Mouse (Mus musculus): ENCODE measurements around the gene Ptprm. TPM values are rescaled to one million over a fixed set of nuclear protein-coding genes. Genes with fewer than 3 reads are reported as not detected.

Ptprm gene
- total and polyA plus RNA-seq, 3 experiments, result not detected

DNA sequence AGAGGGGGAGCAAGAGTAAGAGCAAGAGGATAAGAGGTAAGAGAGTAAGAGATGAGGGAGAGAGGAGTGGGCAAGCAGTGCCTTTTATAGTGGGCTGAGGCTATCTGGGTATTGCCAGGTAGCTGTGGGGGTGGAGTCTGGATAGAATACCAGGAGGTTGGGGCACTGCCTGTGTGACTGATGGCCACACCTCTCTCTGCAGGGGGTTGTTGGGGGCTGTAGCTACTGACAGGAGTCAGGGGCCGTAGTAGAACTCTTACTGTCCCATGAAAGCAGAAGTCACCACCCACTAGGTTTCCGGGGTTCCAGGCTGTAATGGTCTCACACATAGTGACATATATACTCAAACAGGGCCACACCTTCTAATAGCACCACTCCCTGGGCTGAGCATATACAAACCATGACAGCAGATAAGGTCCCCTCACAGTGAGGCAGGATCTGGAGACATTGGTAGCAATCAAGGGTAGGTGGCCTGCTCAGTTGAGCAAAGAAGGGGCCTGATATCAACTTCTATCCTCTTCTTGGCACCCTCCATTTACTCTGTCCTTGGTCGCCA is 689.0 kb downstream of the Ptprm start:
- Histone ChIP-seq H3K4me1 (ENCODE audit: control insufficient read depth in 1 of 2, insufficient read depth in 2 of 2, low read length in 2 of 2) (no peaks in the 10 kb centered on the region), H3K27ac (ENCODE audit: control insufficient read depth, low read depth, low read length) (no peak overlapping the region), H3K9me3 (replicated peaks; ENCODE audit: insufficient read depth, low read length) (no peaks in the 10 kb centered on the region), H3K4me3 (ENCODE audit: control insufficient read depth in 1 of 2, insufficient read depth in 1 of 2, low read depth in 2 of 2, low read length in 2 of 2) (no peak overlapping the region), H3K9ac (ENCODE audit: control insufficient read depth, low read depth, low read length, poor library complexity, severe bottlenecking) (no peak overlapping the region), H3K79me2 (ENCODE audit: control insufficient read depth, insufficient read depth, low read length, poor library complexity) (no peaks in the 10 kb centered on the region), H3K27me3 (ENCODE audit: control insufficient read depth in 1 of 2, insufficient read depth in 2 of 2, low read length in 2 of 2) (no peaks in the 10 kb centered on the region), H3K36me3 (ENCODE audit: control insufficient read depth in 1 of 2, insufficient read depth in 2 of 2, low read length in 2 of 2) (no peaks in the 10 kb centered on the region)
- TF ChIP-seq E2F4 (IDR thresholded peaks at IDR 0.05; ENCODE audit: borderline replicate concordance, low read depth, low read length) (no peak), SMC3 (IDR thresholded peaks at IDR 0.05; ENCODE audit: low read depth, low read length) (no peak), SIN3A (IDR thresholded peaks at IDR 0.05; ENCODE audit: low read length) (no peak), TCF12 (IDR thresholded peaks at IDR 0.05; ENCODE audit: low read depth, low read length) (no peak), CTCF (IDR thresholded peaks at IDR 0.05 in 2 of 3, conservative IDR thresholded peaks at IDR 0.05 in 1 of 3; ENCODE audit: control insufficient read depth in 1 of 3, insufficient read depth in 1 of 3, low read depth in 2 of 3, low read length in 3 of 3, poor library complexity in 1 of 3, severe bottlenecking in 1 of 3) (no peak), GABPA (IDR thresholded peaks at IDR 0.05; ENCODE audit: low read depth, low read length) (no peak), POLR2A (IDR thresholded peaks at IDR 0.05; ENCODE audit: control insufficient read depth in 1 of 2, insufficient read depth in 1 of 2, low read depth in 1 of 2, low read length in 2 of 2, poor library complexity in 1 of 2) (no peak), USF1 (IDR thresholded peaks at IDR 0.05; ENCODE audit: low read depth, low read length) (no peak), MEF2A (IDR thresholded peaks at IDR 0.05; ENCODE audit: extremely low read depth, insufficient replicate concordance, low read depth, low read length, poor library complexity, severe bottlenecking) (no peak), NELFE (IDR thresholded peaks at IDR 0.05; ENCODE audit: low read depth, low read length) (no peak), TBP (IDR thresholded peaks at IDR 0.05; ENCODE audit: low read depth, low read length) (no peak), MAFK (IDR thresholded peaks at IDR 0.05; ENCODE audit: borderline replicate concordance, low read depth, low read length) (no peak), TAL1 (IDR thresholded peaks at IDR 0.05; ENCODE audit: low read length) (no peak), CHD1 (IDR thresholded peaks at IDR 0.05; ENCODE audit: low read depth, low read length) (no peak), KAT2A (conservative IDR thresholded peaks at IDR 0.05; ENCODE audit: low read depth, low read length) (no peak), RCOR1 (IDR thresholded peaks at IDR 0.05; ENCODE audit: low read depth, low read length) (no peak), CHD2 (IDR thresholded peaks at IDR 0.05; ENCODE audit: low read length) (no peak), MXI1 (IDR thresholded peaks at IDR 0.05; ENCODE audit: low read depth, low read length) (no peak)
- DNase-seq (ENCODE audit: low read depth, low spot score), result no peak

DNA sequence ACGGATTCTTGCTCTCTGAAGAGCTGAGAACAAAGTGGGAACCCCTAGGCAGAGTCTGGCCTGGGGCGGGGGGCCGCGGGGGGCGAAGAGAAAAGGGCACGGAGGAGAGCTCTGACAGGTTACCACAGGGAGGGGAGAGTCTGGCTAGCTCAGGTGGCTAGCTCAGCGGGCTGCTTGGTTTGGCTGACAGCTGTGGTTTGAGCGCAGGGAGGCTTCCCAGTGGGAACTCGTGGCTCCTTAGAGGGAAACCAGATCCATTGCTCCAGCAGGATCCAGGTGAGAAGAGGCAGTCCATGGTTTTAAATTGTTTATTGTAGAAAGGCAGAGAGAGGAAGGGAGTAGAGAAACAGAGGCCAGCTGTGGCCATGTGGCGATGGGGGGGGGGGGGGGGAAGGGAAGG is 689.5 kb downstream of the Ptprm start:
- Histone ChIP-seq H3K27ac (ENCODE audit: control insufficient read depth, low read depth, low read length) (no peak overlapping the region), H3K27me3 (ENCODE audit: control insufficient read depth in 1 of 2, insufficient read depth in 2 of 2, low read length in 2 of 2) (no peaks in the 10 kb centered on the region), H3K4me3 (ENCODE audit: control insufficient read depth in 1 of 2, insufficient read depth in 1 of 2, low read depth in 2 of 2, low read length in 2 of 2) (no peak overlapping the region), H3K9me3 (replicated peaks; ENCODE audit: insufficient read depth, low read length) (no peaks in the 10 kb centered on the region), H3K4me1 (ENCODE audit: control insufficient read depth in 1 of 2, insufficient read depth in 2 of 2, low read length in 2 of 2) (no peaks in the 10 kb centered on the region), H3K79me2 (ENCODE audit: control insufficient read depth, insufficient read depth, low read length, poor library complexity) (no peaks in the 10 kb centered on the region), H3K36me3 (ENCODE audit: control insufficient read depth in 1 of 2, insufficient read depth in 2 of 2, low read length in 2 of 2) (no peaks in the 10 kb centered on the region), H3K9ac (ENCODE audit: control insufficient read depth, low read depth, low read length, poor library complexity, severe bottlenecking) (no peak overlapping the region)
- no peak for DNase-seq (ENCODE audit: low read depth, low spot score)
- TF ChIP-seq USF1 (IDR thresholded peaks at IDR 0.05; ENCODE audit: low read depth, low read length), result no peak
- no peak for TF ChIP-seq RAD21 (IDR thresholded peaks at IDR 0.05; ENCODE audit: low read depth, low read length)
- TF ChIP-seq ZKSCAN1 (IDR thresholded peaks at IDR 0.05; ENCODE audit: low read depth, low read length), result no peak
- no peak for TF ChIP-seq JUND (IDR thresholded peaks at IDR 0.05; ENCODE audit: low read depth, low read length)
- no peak for TF ChIP-seq USF2 (IDR thresholded peaks at IDR 0.05; ENCODE audit: borderline replicate concordance in 1 of 2, insufficient read depth in 1 of 2, low read depth in 1 of 2, low read length in 2 of 2)
- TF ChIP-seq KAT2A (conservative IDR thresholded peaks at IDR 0.05; ENCODE audit: low read depth, low read length), result no peak
- no peak for TF ChIP-seq GABPA (IDR thresholded peaks at IDR 0.05; ENCODE audit: low read depth, low read length)
- TF ChIP-seq CHD2 (IDR thresholded peaks at IDR 0.05; ENCODE audit: low read length), result no peak
- TF ChIP-seq EP300 (IDR thresholded peaks at IDR 0.05; ENCODE audit: low read depth in 1 of 2, low read length in 2 of 2), result no peak
- TF ChIP-seq TAL1 (IDR thresholded peaks at IDR 0.05; ENCODE audit: low read length), result no peak
- TF ChIP-seq POLR2AphosphoS2 (IDR thresholded peaks at IDR 0.05; ENCODE audit: low read length), result no peak
- TF ChIP-seq MAZ (IDR thresholded peaks at IDR 0.05; ENCODE audit: low read depth, low read length), result no peak
- no peak for TF ChIP-seq BHLHE40 (IDR thresholded peaks at IDR 0.05; ENCODE audit: borderline replicate concordance, low read depth, low read length)
- no peak for TF ChIP-seq MYB (IDR thresholded peaks at IDR 0.05; ENCODE audit: low read depth, low read length)
